ENCODE assay signal across 8 mouse cellular contexts in genomic region chr1:24107378-24107777, GRCm38 (mm10). TPM values are rescaled to one million over a fixed set of nuclear protein-coding genes. Genes with fewer than 3 reads are reported as not detected.
DNase-seq lines count a peak whose midpoint lies in the region; ATAC-seq and TF ChIP-seq lines count a peak whose summit lies in the region.

No protein-coding gene starts in this region.

- no peak for DNase-seq in limb, embryonic 10.5 days (ENCODE audit: low spot score)
- DNase-seq in kidney, postnatal 0 days (ENCODE audit: low spot score): no peak
- peak; percentile 8 for DNase-seq in lung, postnatal 25 days (ENCODE audit: low spot score)
- DNase-seq in stomach, postnatal 0 days (ENCODE audit: low spot score): peak; percentile 68
- DNase-seq in heart, postnatal 4 days: no peak

- no peak overlapping the region for H3K27ac ChIP-seq in limb, embryonic 12.5 days
- no peak overlapping the region for H3K27ac ChIP-seq in limb, embryonic 10.5 days
- H3K27ac ChIP-seq in kidney, postnatal 0 days: peak overlapping the region; percentile 62; the same call in 1 of the 2 replicates
- peak overlapping the region; percentile 90 for H3K27ac ChIP-seq in stomach, postnatal 0 days (replicated peaks)
- no peak overlapping the region for H3K27ac ChIP-seq in forebrain, embryonic 12.5 days

- ATAC-seq in limb, embryonic 12.5 days (ENCODE audit: insufficient number of reproducible peaks, insufficient read depth, low FRiP score, low TSS enrichment, low read depth): no peak
- peak; percentile 86 for ATAC-seq in frontal cortex, adult (ENCODE audit: low TSS enrichment)
- peak; percentile 52 for ATAC-seq in kidney, postnatal 0 days (replicated peaks; ENCODE audit: low FRiP score, low read depth)
- peak; percentile 64 for ATAC-seq in stomach, postnatal 0 days (ENCODE audit: low FRiP score, low TSS enrichment)
- ATAC-seq in forebrain, embryonic 12.5 days (ENCODE audit: low FRiP score): no peak

- H3K4me2 ChIP-seq in limb, embryonic 12.5 days: peak overlapping the region; percentile 15; the same call in 1 of the 2 replicates
- H3K4me2 ChIP-seq in kidney, postnatal 0 days (ENCODE audit: low read length): peak overlapping the region; percentile 44
- H3K4me2 ChIP-seq in stomach, postnatal 0 days (replicated peaks; ENCODE audit: low read depth): peak overlapping the region; percentile 42
- no peak overlapping the region for H3K4me2 ChIP-seq in forebrain, embryonic 12.5 days

- H3K4me1 ChIP-seq in limb, embryonic 12.5 days (replicated peaks): no peaks in the 10 kb centered on the region
- H3K4me1 ChIP-seq in limb, embryonic 10.5 days: peaks cover 13% of the 10 kb centered on the region
- no peaks in the 10 kb centered on the region for H3K4me1 ChIP-seq in kidney, postnatal 0 days (replicated peaks; ENCODE audit: insufficient read depth, low read length)
- no peaks in the 10 kb centered on the region for H3K4me1 ChIP-seq in stomach, postnatal 0 days (replicated peaks; ENCODE audit: control insufficient read depth, insufficient read depth)
- H3K4me1 ChIP-seq in forebrain, embryonic 12.5 days: peaks cover 4% of the 10 kb centered on the region; the same call in 1 of the 2 replicates

- no peak overlapping the region for H3K9ac ChIP-seq in limb, embryonic 12.5 days (replicated peaks)
- 0 out of 2 replicates have a peak overlapping the region, but pooled peaks have one; percentile 42 for H3K9ac ChIP-seq in kidney, postnatal 0 days (ENCODE audit: low read depth, low read length)
- H3K9ac ChIP-seq in stomach, postnatal 0 days (ENCODE audit: low read length): 0 out of 2 replicates have a peak overlapping the region, but pooled peaks have one; percentile 18
- H3K9ac ChIP-seq in forebrain, embryonic 12.5 days: no peak overlapping the region

- H3K36me3 ChIP-seq in limb, embryonic 12.5 days: no peaks in the 10 kb centered on the region
- no peaks in the 10 kb centered on the region for H3K36me3 ChIP-seq in limb, embryonic 10.5 days
- no peaks in the 10 kb centered on the region for H3K36me3 ChIP-seq in kidney, postnatal 0 days (ENCODE audit: insufficient read depth, low read length)
- H3K36me3 ChIP-seq in stomach, postnatal 0 days (ENCODE audit: control insufficient read depth, insufficient read depth, low read length): no peaks in the 10 kb centered on the region
- no peaks in the 10 kb centered on the region for H3K36me3 ChIP-seq in forebrain, embryonic 12.5 days (replicated peaks)

- no peak for TF ChIP-seq EP300 in stomach, postnatal 0 days (optimal IDR thresholded peaks at IDR 0.05)

- WGBS in limb, embryonic 12.5 days: 44% methylated on average over 11 of the region's 11 CpGs
- WGBS in limb, embryonic 10.5 days: 48% methylated on average over 11 of the region's 11 CpGs
- 27% methylated on average over 11 of the region's 11 CpGs for WGBS in kidney, postnatal 0 days
- 22% methylated on average over 11 of the region's 11 CpGs for WGBS in stomach, postnatal 0 days
- WGBS in forebrain, embryonic 12.5 days: 63% methylated on average over 11 of the region's 11 CpGs

- H3K4me3 ChIP-seq in limb, embryonic 12.5 days (replicated peaks): no peak overlapping the region
- H3K4me3 ChIP-seq in limb, embryonic 10.5 days: no peak overlapping the region
- H3K4me3 ChIP-seq in kidney, postnatal 0 days (replicated peaks; ENCODE audit: low read depth, low read length): peak overlapping the region; percentile 13; the same call in 1 of the 2 replicates
- no peak overlapping the region for H3K4me3 ChIP-seq in stomach, postnatal 0 days (ENCODE audit: low read depth, low read length)
- H3K4me3 ChIP-seq in forebrain, embryonic 12.5 days (replicated peaks): no peak overlapping the region

- no peaks in the 10 kb centered on the region for H3K27me3 ChIP-seq in limb, embryonic 12.5 days
- no peaks in the 10 kb centered on the region for H3K27me3 ChIP-seq in limb, embryonic 10.5 days (ENCODE audit: low read depth, poor library complexity, severe bottlenecking)
- no peaks in the 10 kb centered on the region for H3K27me3 ChIP-seq in kidney, postnatal 0 days (ENCODE audit: insufficient read depth, low read length)
- H3K27me3 ChIP-seq in stomach, postnatal 0 days (ENCODE audit: control insufficient read depth, insufficient read depth, low read length): no peaks in the 10 kb centered on the region
- H3K27me3 ChIP-seq in forebrain, embryonic 12.5 days: no peaks in the 10 kb centered on the region

- H3K9me3 ChIP-seq in limb, embryonic 12.5 days: no peaks in the 10 kb centered on the region
- no peaks in the 10 kb centered on the region for H3K9me3 ChIP-seq in limb, embryonic 10.5 days (replicated peaks)
- H3K9me3 ChIP-seq in kidney, postnatal 0 days (replicated peaks; ENCODE audit: low read length): no peaks in the 10 kb centered on the region
- H3K9me3 ChIP-seq in stomach, postnatal 0 days (ENCODE audit: control insufficient read depth, low read length): no peaks in the 10 kb centered on the region
- no peaks in the 10 kb centered on the region for H3K9me3 ChIP-seq in forebrain, embryonic 12.5 days

- TF ChIP-seq CTCF in kidney, postnatal 0 days (IDR thresholded peaks at IDR 0.05; ENCODE audit: low read depth): no peak
- no peak for TF ChIP-seq CTCF in stomach, postnatal 0 days (IDR thresholded peaks at IDR 0.05; ENCODE audit: low read depth)

RNA-seq across cellular contexts. Expression of gene Fam135a, which starts 7.2 kb away (rescaled TPM):
- 49.1 and 51.9 TPM in 2 replicates for polyA plus RNA-seq in limb, embryonic 12.5 days (2016; fragmentation: Nextera tagmentation; extraction: Ambion mirVana)
- 32.1 and 39.2 TPM in 2 replicates for polyA plus RNA-seq in limb, embryonic 10.5 days (2016; fragmentation: Nextera tagmentation; extraction: Ambion mirVana)
- polyA plus RNA-seq in kidney, postnatal 0 days (2015; fragmentation: Nextera tagmentation; extraction: Ambion mirVana): 21.8 and 22.5 TPM in 2 replicates
- 17.6 and 20.5 TPM in 2 replicates for polyA plus RNA-seq in stomach, postnatal 0 days (2015; fragmentation: Nextera tagmentation; extraction: Ambion mirVana)
- 39.0 and 43.9 TPM in 2 replicates for polyA plus RNA-seq in forebrain, embryonic 12.5 days (2016; fragmentation: Nextera tagmentation; extraction: Ambion mirVana)
- total RNA-seq in heart, postnatal 4 days (2021): 10 to 100 TPM; 42.5 to 43.1 TPM

Comparison
In these comparisons a context has a peak if more than half of its experiments do, and no peak if none do; other contexts are left out.
1. ATAC-seq: peak in frontal cortex, adult (single experiment), kidney, postnatal 0 days (single experiment) and stomach, postnatal 0 days (single experiment); none in limb, embryonic 12.5 days (single experiment) and forebrain, embryonic 12.5 days (single experiment).
2. H3K27ac ChIP-seq: peak in kidney, postnatal 0 days (single experiment) and stomach, postnatal 0 days (single experiment); none in limb, embryonic 12.5 days (single experiment), limb, embryonic 10.5 days (single experiment) and forebrain, embryonic 12.5 days (single experiment).
3. H3K9ac ChIP-seq: peak in kidney, postnatal 0 days (single experiment) and stomach, postnatal 0 days (single experiment); none in limb, embryonic 12.5 days (single experiment) and forebrain, embryonic 12.5 days (single experiment).
4. DNase-seq: peak in lung, postnatal 25 days (single experiment) and stomach, postnatal 0 days (single experiment); none in limb, embryonic 10.5 days (single experiment), kidney, postnatal 0 days (single experiment) and heart, postnatal 4 days (single experiment).